ENCODE assay signal across 23 mouse cellular contexts in genomic region chr9:105376411-105376810, GRCm38 (mm10). TPM values are rescaled to one million over a fixed set of nuclear protein-coding genes. Genes with fewer than 3 reads are reported as not detected.
DNase-seq lines count a peak whose midpoint lies in the region; ATAC-seq and TF ChIP-seq lines count a peak whose summit lies in the region.
"Had no signal": no experiment of that assay in that cellular context is flagged by ENCODE, and none has a peak within 500 bp of the region (broad histone marks: within the 10 kb centered on the region; RNA-seq: fewer than 3 reads in every experiment).

No protein-coding gene starts in this region.

- no peaks in the 10 kb centered on the region for H3K9me3 ChIP-seq in midbrain, embryonic 16.5 days (replicated peaks; ENCODE audit: control insufficient read depth, low read length, poor library complexity, severe bottlenecking)
- H3K9me3 ChIP-seq in midbrain, embryonic 15.5 days: no peaks in the 10 kb centered on the region
- H3K9me3 ChIP-seq: embryonic facial prominence, embryonic 13.5 days; forebrain, embryonic 13.5 days; G1E; heart, embryonic 15.5 days had no signal

- TF ChIP-seq CTCF in C2C12 (IDR thresholded peaks at IDR 0.05; ENCODE audit: control insufficient read depth, insufficient read depth, insufficient read length): no peak
- no peak for TF ChIP-seq CTCF in embryonic fibroblast, embryonic 13.5 days (IDR thresholded peaks at IDR 0.05; ENCODE audit: borderline replicate concordance, insufficient read depth, low read length)

- no peaks in the 10 kb centered on the region for H3K27me3 ChIP-seq in midbrain, embryonic 16.5 days (ENCODE audit: control insufficient read depth, insufficient read depth, low read depth, low read length)
- H3K27me3 ChIP-seq in midbrain, embryonic 15.5 days (replicated peaks): no peaks in the 10 kb centered on the region
- no peaks in the 10 kb centered on the region for H3K27me3 ChIP-seq in C2C12 (ENCODE audit: control insufficient read depth, insufficient read depth, insufficient read length)
- H3K27me3 ChIP-seq: forebrain, embryonic 13.5 days; heart, embryonic 15.5 days had no signal

- DNase-seq in frontal cortex, postnatal 36 days (ENCODE audit: low spot score in 2 of 2): no peak
- no peak for DNase-seq in left cerebral cortex, adult 9 months (ENCODE audit: low spot score in 2 of 2)
- no peak for DNase-seq in right cerebral cortex, postnatal 14 days
- DNase-seq: adrenal gland, adult 2 months; adrenal gland, postnatal 25 days; cerebellum, adult 18-20 months; cerebellum, adult 9-11 months; cerebellum, postnatal 36 days; gastrocnemius, postnatal 36 days; heart, adult 18-20 months; heart, postnatal 14 days had no signal

- H3K79me3 ChIP-seq in C2C12 (ENCODE audit: low read depth): no peaks in the 10 kb centered on the region

- peak overlapping the region; percentile 53 for H3K27ac ChIP-seq in midbrain, embryonic 16.5 days (ENCODE audit: low read length)
- H3K27ac ChIP-seq in midbrain, embryonic 15.5 days: no peak overlapping the region
- peak overlapping the region; percentile 89 for H3K27ac ChIP-seq in embryonic fibroblast, embryonic 13.5 days (ENCODE audit: insufficient read depth, low read length)
- H3K27ac ChIP-seq: embryonic facial prominence, embryonic 13.5 days; forebrain, embryonic 13.5 days; heart, embryonic 15.5 days; hindbrain, embryonic 14.5 days had no signal

- peaks cover 16% of the 10 kb centered on the region for H3K4me1 ChIP-seq in midbrain, embryonic 16.5 days (ENCODE audit: control insufficient read depth, insufficient read depth, low read length)
- H3K4me1 ChIP-seq in midbrain, embryonic 15.5 days: peaks cover 25% of the 10 kb centered on the region
- H3K4me1 ChIP-seq in embryonic fibroblast, embryonic 13.5 days (ENCODE audit: control insufficient read depth, insufficient read depth, low read length): peaks cover 9% of the 10 kb centered on the region
- H3K4me1 ChIP-seq: embryonic facial prominence, embryonic 13.5 days; heart, embryonic 15.5 days had no signal

- H3K4me3 ChIP-seq in midbrain, embryonic 16.5 days (ENCODE audit: low read depth, low read length): no peak overlapping the region
- H3K4me3 ChIP-seq in midbrain, embryonic 15.5 days: no peak overlapping the region
- H3K4me3 ChIP-seq in C2C12 (ENCODE audit: insufficient read depth, poor library complexity, severe bottlenecking): no peak overlapping the region
- H3K4me3 ChIP-seq in embryonic fibroblast, embryonic 13.5 days (ENCODE audit: insufficient read depth, low read length): no peak overlapping the region
- H3K4me3 ChIP-seq: embryonic facial prominence, embryonic 13.5 days; forebrain, embryonic 13.5 days; heart, embryonic 15.5 days had no signal

- no peaks in the 10 kb centered on the region for H3K79me2 ChIP-seq in C2C12 (ENCODE audit: control insufficient read depth, insufficient read depth)

- H3K36me3 ChIP-seq in midbrain, embryonic 16.5 days (ENCODE audit: control insufficient read depth, insufficient read depth, low read length): no peaks in the 10 kb centered on the region
- H3K36me3 ChIP-seq in midbrain, embryonic 15.5 days (replicated peaks): no peaks in the 10 kb centered on the region
- no peaks in the 10 kb centered on the region for H3K36me3 ChIP-seq in C2C12 (ENCODE audit: control insufficient read depth, insufficient read depth)
- H3K36me3 ChIP-seq: embryonic facial prominence, embryonic 13.5 days; G1E; heart, embryonic 15.5 days had no signal

- H3K9ac ChIP-seq in midbrain, embryonic 16.5 days (ENCODE audit: low read depth, low read length): no peak overlapping the region
- H3K9ac ChIP-seq in midbrain, embryonic 15.5 days: no peak overlapping the region
- H3K9ac ChIP-seq: embryonic facial prominence, embryonic 13.5 days; forebrain, embryonic 13.5 days; forebrain, postnatal 0 days; heart, embryonic 15.5 days; hindbrain, embryonic 14.5 days had no signal

- H3K4me2 ChIP-seq in midbrain, embryonic 16.5 days (ENCODE audit: low read length): no peak overlapping the region
- H3K4me2 ChIP-seq in midbrain, embryonic 15.5 days: no peak overlapping the region
- H3K4me2 ChIP-seq: embryonic facial prominence, embryonic 13.5 days; forebrain, embryonic 13.5 days; heart, embryonic 11.5 days; heart, embryonic 15.5 days; hindbrain, embryonic 14.5 days had no signal

- H3ac ChIP-seq in C2C12 (ENCODE audit: control insufficient read depth, insufficient read length, low read depth): no peak overlapping the region

- ATAC-seq in frontal cortex, adult (ENCODE audit: low TSS enrichment): 0 out of 2 replicates have a peak, but pooled peaks have one; percentile 32
- no peak for ATAC-seq in midbrain, embryonic 16.5 days
- ATAC-seq in midbrain, embryonic 15.5 days (replicated peaks): no peak
- ATAC-seq: forebrain, embryonic 13.5 days; forebrain, postnatal 0 days had no signal

- 63% methylated on average over 7 of the region's 7 CpGs for WGBS in midbrain, embryonic 16.5 days
- 64% methylated on average over 7 of the region's 7 CpGs for WGBS in midbrain, embryonic 15.5 days

- TF ChIP-seq POLR2A in embryonic fibroblast, embryonic 13.5 days (IDR thresholded peaks at IDR 0.05; ENCODE audit: low read depth, low read length): 0 out of 2 replicates have a peak, but pooled peaks have one; percentile 29

TF ChIP-seq in C2C12, 6 proteins besides CTCF, POLR2A, EP300 and RAD21:
- peak; percentile 61 for TF ChIP-seq CEBPB (IDR thresholded peaks at IDR 0.05; ENCODE audit: low read depth)
- TF ChIP-seq MYOD1 (IDR thresholded peaks at IDR 0.05; ENCODE audit: control insufficient read depth, insufficient read length, low read depth): peak; percentile 74
- no peak for TF ChIP-seq MAX (IDR thresholded peaks at IDR 0.05)

RNA-seq across cellular contexts. Expression of gene Aste1, which starts 18.8 kb away (rescaled TPM):
- 12.0 and 13.3 TPM in 2 replicates for polyA plus RNA-seq in midbrain, embryonic 16.5 days (2015; fragmentation: Nextera tagmentation; extraction: Ambion mirVana)
- 12.2 and 14.5 TPM in 2 replicates for polyA plus RNA-seq in midbrain, embryonic 15.5 days (2015; fragmentation: Nextera tagmentation; extraction: Ambion mirVana)
- polyA plus RNA-seq in C2C12 (2012; fragmentation: generic; extraction: Trizol): 3.3 TPM
- 12.6 and 15.9 TPM in 2 replicates for polyA plus RNA-seq in embryonic fibroblast, embryonic 13.5 days (2011; ENCODE audit: insufficient read length, low read depth, missing spikeins)

RNA-seq across cellular contexts. Expression of gene Nek11, which starts 18.9 kb away (rescaled TPM):
- polyA plus RNA-seq in midbrain, embryonic 16.5 days (2015; fragmentation: Nextera tagmentation; extraction: Ambion mirVana): 3.8 and 5.3 TPM in 2 replicates
- polyA plus RNA-seq in midbrain, embryonic 15.5 days (2015; fragmentation: Nextera tagmentation; extraction: Ambion mirVana): 2.7 and 3.3 TPM in 2 replicates
- 0.05 TPM for polyA plus RNA-seq in C2C12 (2012; fragmentation: generic; extraction: Trizol)
- polyA plus RNA-seq in embryonic fibroblast, embryonic 13.5 days (2011; ENCODE audit: insufficient read length, low read depth, missing spikeins): 0.54 and 0.85 TPM in 2 replicates
- polyA plus RNA-seq: adrenal gland, adult 2 months; G1E had no signal
